Mouse (Mus musculus) frontal cortex, adult 2 months (tissue): Measurements from ENCODE around the gene Iltifb. TPM values are rescaled to one million over a fixed set of nuclear protein-coding genes. Genes with fewer than 3 reads are reported as not detected.
A peak's percentile ranks its signal among the peaks of the same experiment; 100 is the strongest.
"Not testable (repeated sequence)": the region's sequence is repeated elsewhere in the genome, so short reads cannot be mapped to it uniquely, and the experiment has no call there.

Source experiments
- DNase-seq, 2 experiments: peaks; one replicate each; pipeline ENCODE4 v3.0.0; 2022; ENCODE audit warnings: low spot score in 1 of 2; ENCODE audit errors: extremely low spot score in 1 of 2
- polyA plus RNA-seq: library from polyadenylated mRNA; depleted of rRNA; stranded (reverse); fragments of >200 nt; gene quantifications from 2 replicates; pipeline ENCODE4 v1.2.3, GENCODE M21; 2012; rRNA removed

Gene Iltifb
- 0.17 TPM in 1 of 2 replicates, not detected in the other for polyA plus RNA-seq

- DNase-seq, result no peak
Observed at GRCm38 (mm10) chr10:118294938-118295337, at the start of gene Iltifb. Gene Iltifb (minus strand): TSS chr10:118295038.

GRCm38 (mm10) chr10:118343155-118343554 is 48.3 kb upstream of the Iltifb start, which contains the start of gene Gm9046:
Gene Gm9046 (minus strand): TSS chr10:118343255.
- not testable (repeated sequence) for DNase-seq

GRCm38 (mm10) chr10:118337731-118338130 is 42.9 kb upstream of the Iltifb start, which contains the start of gene Gm9045:
Gene Gm9045 (minus strand): TSS chr10:118337831.
- DNase-seq, result not testable (repeated sequence)

- not testable (repeated sequence) for DNase-seq
Observed at GRCm38 (mm10) chr10:118332308-118332707, 37.5 kb upstream of the Iltifb start, which contains the start of gene Gm9044. Gene Gm9044 (minus strand): TSS chr10:118332408.

- DNase-seq, result not testable (repeated sequence)
Observed at GRCm38 (mm10) chr10:118326869-118327268, 32.0 kb upstream of the Iltifb start, which contains the start of gene Gm9040. Gene Gm9040 (minus strand): TSS chr10:118326969.

- DNase-seq, result no peak
Observed at GRCm38 (mm10) chr10:118319024-118319423, 24.2 kb upstream of the Iltifb start.

GRCm38 (mm10) chr10:118302133-118302532 is 7.3 kb upstream of the Iltifb start:
- DNase-seq, result not testable (repeated sequence)

GRCm38 (mm10) chr10:118283016-118283415 is 11.8 kb downstream of the Iltifb start:
- not testable (repeated sequence) for DNase-seq

GRCm38 (mm10) chr10:118282565-118282964 is 12.3 kb downstream of the Iltifb start:
- not testable (repeated sequence) for DNase-seq

GRCm38 (mm10) chr10:118278069-118278468 is 16.8 kb downstream of the Iltifb start:
- not testable (repeated sequence) for DNase-seq

GRCm38 (mm10) chr10:118271416-118271815 is 23.4 kb downstream of the Iltifb start:
- DNase-seq, result not testable (repeated sequence)

GRCm38 (mm10) chr10:118268812-118269211 is 26.0 kb downstream of the Iltifb start:
- DNase-seq, result not testable (repeated sequence)

GRCm38 (mm10) chr10:118258388-118258787 is 36.5 kb downstream of the Iltifb start, which contains the start of gene Gm32802:
Gene Gm32802 (plus strand): TSS chr10:118258688.
- DNase-seq, result not testable (repeated sequence)

- peak in 1 of 2 experiments; percentile 36 for DNase-seq
Observed at GRCm38 (mm10) chr10:118250852-118251295, 44.0 kb downstream of the Iltifb start.

- DNase-seq, result peak in 1 of 2 experiments; percentile 33
Observed at GRCm38 (mm10) chr10:118249006-118249595, 45.7 kb downstream of the Iltifb start.

- not testable (repeated sequence) for DNase-seq
Observed at GRCm38 (mm10) chr10:118240680-118241079, 54.2 kb downstream of the Iltifb start, which contains the start of gene Gm32717. Gene Gm32717 (minus strand): TSS chr10:118240780.

Other genes with a start within 250 kb of the Iltifb start
- 18.3 and 20.6 TPM in 2 replicates for gene Mdm1, start 153.2 kb downstream of the Iltifb start, polyA plus RNA-seq
- 0.08 TPM in 1 of 2 replicates, not detected in the other for gene Il22, start 90.1 kb downstream of the Iltifb start, polyA plus RNA-seq
- gene Gm32717, start 54.3 kb downstream of the Iltifb start, polyA plus RNA-seq, result 0.04 TPM in 1 of 2 replicates, not detected in the other
- 0.04 TPM in 1 of 2 replicates, not detected in the other for gene Gm32802, start 36.4 kb downstream of the Iltifb start, polyA plus RNA-seq
- gene Gm9040, start 31.9 kb upstream of the Iltifb start, polyA plus RNA-seq, result not detected in 2 replicates
- gene Gm9044, start 37.4 kb upstream of the Iltifb start, polyA plus RNA-seq, result not detected in 2 replicates
- gene Gm9045, start 42.8 kb upstream of the Iltifb start, polyA plus RNA-seq, result 0.08 TPM in 1 of 2 replicates, not detected in the other
- gene Gm9046, start 48.2 kb upstream of the Iltifb start, polyA plus RNA-seq, result not detected in 2 replicates
- gene Gm9048, start 53.6 kb upstream of the Iltifb start, polyA plus RNA-seq, result 0.06 TPM in 1 of 2 replicates, not detected in the other
- gene Gm9049, start 59.1 kb upstream of the Iltifb start, polyA plus RNA-seq, result 0.08 TPM in 1 of 2 replicates, not detected in the other
- 0.10 TPM in 1 of 2 replicates, not detected in the other for gene Ifng, start 146.0 kb upstream of the Iltifb start, polyA plus RNA-seq